Mouse (Mus musculus): Measurements from ENCODE around the gene Wfdc3.
"Not testable (repeated sequence)": the region's sequence is repeated elsewhere in the genome, so short reads cannot be mapped to it uniquely, and the experiment has no call there.

The Wfdc3 gene

GRCm38 (mm10) chr2:164735446-164735845, 10.3 kb downstream of the Wfdc3 start:
- no peak for DNase-seq

GRCm38 (mm10) chr2:164734839-164735238, 10.9 kb downstream of the Wfdc3 start:
- DNase-seq, result no peak

GRCm38 (mm10) chr2:164733259-164733658, 12.5 kb downstream of the Wfdc3 start:
- DNase-seq, result no peak

GRCm38 (mm10) chr2:164731719-164732118, 14.0 kb downstream of the Wfdc3 start:
- DNase-seq, result no peak

GRCm38 (mm10) chr2:164725895-164726619, 19.7 kb downstream of the Wfdc3 start:
- peak; percentile 78 for DNase-seq

- DNase-seq, result no peak
Observed at GRCm38 (mm10) chr2:164723276-164723675, 22.5 kb downstream of the Wfdc3 start.

GRCm38 (mm10) chr2:164716194-164716786, 29.4 kb downstream of the Wfdc3 start:
- DNase-seq, result not testable (repeated sequence)

- DNase-seq, result no peak
Observed at GRCm38 (mm10) chr2:164715005-164715404, 30.7 kb downstream of the Wfdc3 start, which contains the start of gene Spint5. TSS of gene Spint5 (plus strand) at chr2:164715305.

- DNase-seq, result no peak
Observed at GRCm38 (mm10) chr2:164705991-164706390, 39.7 kb downstream of the Wfdc3 start.

GRCm38 (mm10) chr2:164705328-164705727, 40.4 kb downstream of the Wfdc3 start:
- no peak for DNase-seq

GRCm38 (mm10) chr2:164704235-164704634, 41.5 kb downstream of the Wfdc3 start:
- DNase-seq, result no peak

- DNase-seq, result no peak
Observed at GRCm38 (mm10) chr2:164701761-164702160, 44.0 kb downstream of the Wfdc3 start.

GRCm38 (mm10) chr2:164700959-164701358, 44.8 kb downstream of the Wfdc3 start:
- no peak for DNase-seq

GRCm38 (mm10) chr2:164698201-164698600, 47.5 kb downstream of the Wfdc3 start, which contains the start of gene Spint4:
TSS of gene Spint4 (plus strand) at chr2:164698501.
- no peak for DNase-seq

GRCm38 (mm10) chr2:164684807-164685206, 60.9 kb downstream of the Wfdc3 start, which contains the start of gene Wfdc13:
TSS of gene Wfdc13 (plus strand) at chr2:164685107.
- DNase-seq, result no peak

Measured in liver (tissue).